Mouse (Mus musculus) skeletal muscle tissue, adult 2 months (tissue): ENCODE measurements around the gene Dcp1b.
"Not testable (repeated sequence)": the region's sequence is repeated elsewhere in the genome, so short reads cannot be mapped to it uniquely, and the experiment has no call there.

ENCODE experiments used
- DNase-seq: peaks from one replicate; pipeline ENCODE4 v3.0.0-alpha.2; 2012; ENCODE audit warnings: low read depth, low spot score

Gene Dcp1b

GRCm38 (mm10) chr6:119194601-119195000 is 19.5 kb downstream of the Dcp1b start:
- no peak for DNase-seq

DNA sequence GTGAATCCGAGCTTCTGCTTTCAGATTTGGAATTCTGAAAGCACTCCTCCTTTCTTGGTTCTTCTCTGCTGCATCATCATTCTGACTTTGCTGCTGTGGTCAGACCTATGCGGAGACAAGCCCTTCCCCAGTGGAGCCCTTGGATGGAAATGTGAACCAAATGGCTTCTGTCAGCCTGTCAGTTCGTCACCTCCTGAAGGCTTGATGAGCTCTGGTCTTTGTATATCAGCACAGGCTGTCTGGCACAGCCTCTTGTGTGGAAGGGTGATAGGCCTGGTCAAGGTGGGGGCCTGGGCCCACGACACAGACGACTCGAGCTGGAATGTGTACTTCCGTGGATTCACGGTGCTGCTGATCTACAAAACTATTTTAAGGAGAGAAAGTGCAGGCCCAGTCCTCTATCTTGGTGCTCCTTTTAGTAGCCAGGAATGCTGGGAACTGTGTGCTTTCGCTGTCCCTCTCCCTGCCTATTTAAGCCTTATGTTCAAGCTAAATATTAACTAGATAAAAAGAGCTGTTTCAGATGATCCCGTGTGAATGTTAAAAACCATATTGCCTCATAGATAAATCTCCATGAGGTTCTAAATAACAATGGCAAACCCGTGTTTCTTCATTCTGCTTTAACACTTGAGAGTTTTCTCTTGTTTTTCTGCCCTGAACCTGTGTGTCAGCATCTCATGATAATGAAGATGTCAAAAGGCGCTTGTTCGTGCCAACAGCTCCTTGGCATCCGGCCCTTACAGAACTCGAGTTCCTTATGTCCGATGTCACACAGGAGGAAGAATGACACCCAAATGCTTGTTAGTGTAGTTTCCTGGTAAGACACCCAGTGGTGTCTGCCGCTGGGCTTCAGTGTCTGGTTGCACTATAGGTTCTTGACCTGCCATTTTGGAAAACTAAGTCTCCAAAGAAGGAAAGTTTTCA is 21.6 kb downstream of the Dcp1b start, which contains the start of gene Cacna1c:
Gene Cacna1c, minus strand, starts transcription at position 37 of the 924 bp plus-strand sequence.
- no peak for DNase-seq

DNA sequence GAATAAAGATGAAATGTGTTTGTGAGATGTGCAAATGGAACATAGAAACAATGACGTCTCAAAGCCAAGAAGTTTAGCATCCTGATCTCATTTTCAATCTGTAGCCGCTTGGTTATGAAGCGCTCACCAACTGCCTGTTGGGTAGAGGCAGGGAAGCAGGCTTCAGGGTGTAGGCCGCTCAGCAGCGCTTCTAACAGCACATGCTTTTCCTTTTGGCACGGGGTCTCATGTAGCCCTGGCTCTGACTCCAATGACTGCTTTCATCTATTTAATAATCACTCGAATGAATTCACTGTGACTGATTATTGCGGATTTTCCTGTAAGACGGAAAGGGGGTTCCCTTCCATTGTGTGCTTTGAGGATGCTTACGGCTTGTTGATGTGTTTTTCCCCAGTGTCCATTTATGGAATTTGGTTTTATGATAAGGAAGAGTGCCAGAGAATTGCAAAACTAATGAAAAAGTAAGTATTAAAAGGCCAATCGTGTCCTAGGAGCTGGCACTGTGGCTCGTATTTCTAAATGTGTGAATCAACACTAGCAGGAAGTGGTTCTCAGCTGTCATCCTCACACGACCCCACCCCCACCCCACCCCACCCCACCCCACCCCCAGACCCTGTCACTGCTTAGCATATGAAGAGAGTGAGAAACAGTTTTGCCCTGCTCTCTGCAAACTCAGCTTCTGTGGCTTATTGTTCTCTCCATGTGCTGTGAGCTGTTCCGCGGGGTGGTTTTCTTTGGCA is 23.7 kb downstream of the Dcp1b start:
- peak; percentile 7 for DNase-seq

GRCm38 (mm10) chr6:119199274-119199879 is 24.3 kb downstream of the Dcp1b start:
- DNase-seq = no peak

GRCm38 (mm10) chr6:119200362-119200761 is 25.3 kb downstream of the Dcp1b start:
- no peak for DNase-seq

DNA sequence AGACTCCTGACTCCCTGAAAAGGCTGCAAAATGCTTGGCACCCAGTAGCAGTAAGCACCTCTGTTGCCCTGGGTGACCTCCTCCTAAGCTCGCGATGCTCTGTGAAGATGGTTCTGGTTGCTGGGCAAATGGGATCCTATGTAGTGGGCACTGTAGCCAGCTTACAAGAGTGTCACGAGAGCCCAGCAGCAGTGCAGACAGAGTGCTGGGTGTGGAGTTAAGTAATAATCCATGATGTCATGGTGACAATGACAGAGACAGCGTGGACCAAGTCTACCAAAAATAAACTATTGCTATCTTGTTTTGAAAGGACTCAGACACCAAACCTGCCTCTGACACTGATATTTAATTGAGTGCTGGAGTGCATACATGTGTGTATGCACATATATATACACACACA is 26.5 kb downstream of the Dcp1b start:
- DNase-seq = no peak

- no peak for DNase-seq
Observed at GRCm38 (mm10) chr6:119204286-119204685, 29.2 kb downstream of the Dcp1b start.

GRCm38 (mm10) chr6:119204915-119205314 is 29.9 kb downstream of the Dcp1b start:
- no peak for DNase-seq

DNA sequence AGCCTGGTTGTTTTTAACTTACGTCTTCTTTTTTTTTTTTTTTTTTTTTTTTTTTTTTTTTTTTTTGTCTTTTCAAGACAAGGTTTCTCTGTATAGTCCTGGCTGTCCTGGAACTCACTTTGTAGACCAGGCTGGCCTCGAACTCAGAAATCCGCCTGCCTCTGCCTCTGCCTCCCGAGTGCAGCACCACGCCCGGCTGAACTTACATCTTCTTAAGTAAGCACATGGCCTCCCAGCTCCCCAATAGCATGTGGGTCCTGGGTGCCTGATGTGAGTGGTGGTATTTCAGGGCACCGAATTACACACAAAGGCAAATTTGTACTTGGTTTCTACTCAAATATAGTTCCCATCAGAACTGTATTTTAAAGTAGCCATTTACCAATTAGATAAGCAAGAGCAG is 31.0 kb downstream of the Dcp1b start:
- not testable (repeated sequence) for DNase-seq

- no peak for DNase-seq
Observed at GRCm38 (mm10) chr6:119213375-119213774, 38.3 kb downstream of the Dcp1b start.

GRCm38 (mm10) chr6:119214190-119214589 is 39.1 kb downstream of the Dcp1b start:
- DNase-seq = no peak

GRCm38 (mm10) chr6:119215040-119215613 is 40.1 kb downstream of the Dcp1b start:
- no peak for DNase-seq

DNA sequence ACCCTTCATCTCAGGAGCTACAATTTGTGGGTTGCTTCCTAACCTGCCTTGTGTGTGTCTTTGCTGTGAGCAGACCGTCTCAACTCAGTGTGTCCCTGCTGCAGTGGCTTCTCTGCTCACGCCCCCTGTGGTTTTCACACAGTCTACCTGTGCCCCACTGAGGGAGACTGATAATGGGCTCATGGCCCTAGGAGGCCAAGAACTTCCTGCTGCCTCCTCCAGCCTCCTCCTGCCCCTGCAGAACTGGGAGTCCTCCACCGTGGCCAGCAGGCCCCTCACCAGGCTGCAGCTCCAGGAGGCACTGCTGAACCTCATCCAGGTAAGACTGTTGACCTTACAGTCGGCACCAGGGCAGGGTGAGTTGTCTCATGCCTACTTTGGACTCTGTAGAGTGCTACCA is 42.6 kb downstream of the Dcp1b start:
- DNase-seq = no peak

DNA sequence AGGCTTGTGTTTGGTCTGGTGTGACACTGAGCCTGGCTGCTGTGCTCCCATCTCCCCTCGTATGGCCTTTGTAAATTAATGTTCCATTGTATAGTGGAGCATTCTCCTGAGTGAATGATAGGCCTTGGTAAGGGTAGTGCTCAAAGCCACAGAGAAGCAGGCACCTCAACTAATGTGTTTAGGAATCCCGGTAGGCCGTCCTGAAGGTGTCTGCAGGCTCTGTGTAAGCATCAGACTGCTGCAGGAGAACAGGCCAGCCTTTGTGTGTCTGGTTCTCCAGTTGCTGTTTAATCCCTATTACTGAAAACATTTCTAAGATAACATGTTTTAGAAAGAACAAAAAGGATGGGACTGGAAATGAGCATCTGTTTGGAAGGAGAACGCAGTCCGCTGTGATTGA is 43.5 kb downstream of the Dcp1b start:
- no peak for DNase-seq

DNA sequence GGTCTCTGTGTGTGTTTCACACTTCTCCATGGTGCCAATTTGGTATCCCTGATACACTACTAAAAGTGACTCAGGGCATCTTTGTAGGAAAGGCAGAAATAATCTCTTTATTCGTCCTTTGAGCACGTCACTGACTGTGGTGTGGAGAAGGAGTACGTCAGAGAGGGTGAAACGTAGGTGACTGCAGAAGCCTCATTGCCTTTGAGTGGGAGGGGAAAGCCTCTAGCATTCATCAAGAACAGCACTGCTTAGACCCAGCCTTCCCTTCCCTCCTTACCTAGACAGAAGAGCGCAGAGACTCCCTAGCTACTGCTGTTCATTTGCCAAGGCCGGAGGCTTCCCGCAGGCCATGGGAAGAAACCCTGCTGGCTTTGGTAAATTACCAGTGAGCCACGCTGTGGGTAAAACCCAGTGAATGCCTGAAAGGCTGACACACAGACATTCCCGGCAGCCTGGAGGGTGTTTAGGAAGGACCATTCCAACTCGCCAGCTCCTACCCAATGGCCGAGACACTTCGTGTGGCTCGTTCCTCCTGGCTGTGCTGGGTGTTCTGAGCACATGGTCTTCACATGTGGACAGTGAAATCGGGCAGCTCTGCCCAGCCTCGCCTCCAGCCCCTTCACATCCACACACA is 44.3 kb downstream of the Dcp1b start:
- DNase-seq = no peak

GRCm38 (mm10) chr6:119220297-119220696 is 45.2 kb downstream of the Dcp1b start:
- peak; percentile 54 for DNase-seq

DNA sequence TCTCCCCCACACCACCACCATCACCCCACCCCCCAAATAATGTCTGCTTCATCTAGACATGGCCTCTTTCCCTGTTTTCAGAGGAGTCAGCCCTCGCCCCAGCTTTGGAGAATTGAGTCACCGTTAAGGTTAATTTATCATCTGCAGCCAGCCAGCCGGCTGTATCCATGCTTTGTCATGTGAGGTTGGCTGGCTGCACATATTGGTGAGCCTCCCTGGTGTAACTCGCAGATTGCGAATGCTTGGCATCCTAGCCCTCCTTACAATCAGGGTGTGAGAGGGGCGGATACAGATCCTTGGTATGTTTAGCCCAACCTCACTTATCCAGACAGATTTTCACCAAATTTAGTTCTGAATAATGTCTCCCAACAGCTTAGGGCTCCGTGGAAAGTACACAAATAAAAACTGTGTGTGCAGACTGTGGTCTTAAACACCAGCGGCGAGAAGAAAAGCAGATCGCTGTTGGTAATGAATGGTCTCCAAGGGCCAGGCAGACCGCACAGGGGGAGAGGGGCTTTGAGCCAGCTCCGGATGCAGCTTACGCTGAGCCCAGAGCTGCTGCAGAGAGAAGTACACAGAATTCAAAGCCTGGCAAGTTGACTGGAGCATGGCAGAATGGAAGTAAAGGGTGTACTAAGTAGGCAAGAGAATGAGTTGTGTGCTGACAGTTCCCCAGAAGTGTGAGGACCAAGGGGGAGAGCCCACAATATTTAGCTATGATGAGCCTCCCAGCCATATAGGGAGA is 49.6 kb downstream of the Dcp1b start:
- no peak for DNase-seq

GRCm38 (mm10) chr6:119225226-119225625 is 50.2 kb downstream of the Dcp1b start:
- no peak for DNase-seq

DNA sequence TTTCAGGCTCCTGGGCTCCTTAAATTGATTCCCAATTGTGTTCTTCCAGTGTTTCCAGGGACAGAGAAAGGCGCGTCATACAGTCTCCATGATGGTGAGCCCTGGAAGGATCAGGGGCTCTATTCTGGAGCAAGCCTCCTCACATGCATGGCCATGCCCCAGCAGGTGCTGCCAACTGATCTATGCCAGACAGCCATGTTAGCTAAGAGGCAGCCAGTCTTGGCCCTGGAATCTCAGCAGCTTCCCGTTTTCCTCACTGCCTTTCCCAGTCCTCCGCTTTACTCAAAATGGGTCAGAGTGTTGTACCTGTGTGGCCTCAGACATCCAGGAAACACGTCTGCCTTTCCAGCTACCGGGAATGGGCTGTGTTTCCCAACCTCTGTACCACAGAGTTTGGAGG is 50.7 kb downstream of the Dcp1b start:
- DNase-seq = no peak

- no peak for DNase-seq
Observed at GRCm38 (mm10) chr6:119227001-119227400, 51.9 kb downstream of the Dcp1b start.
